Mouse (Mus musculus) adrenal gland (tissue): Measurements from ENCODE around the gene Dido1.
"Not testable (repeated sequence)": the region's sequence is repeated elsewhere in the genome, so short reads cannot be mapped to it uniquely, and the experiment has no call there.

Experiments
- intact Hi-C: fragments of 180-260 bp; cut with DNase I; formaldehyde crosslinking; loops from one replicate; pipeline ENCODE4 v1.15.1; 2025

Gene Dido1

DNA sequence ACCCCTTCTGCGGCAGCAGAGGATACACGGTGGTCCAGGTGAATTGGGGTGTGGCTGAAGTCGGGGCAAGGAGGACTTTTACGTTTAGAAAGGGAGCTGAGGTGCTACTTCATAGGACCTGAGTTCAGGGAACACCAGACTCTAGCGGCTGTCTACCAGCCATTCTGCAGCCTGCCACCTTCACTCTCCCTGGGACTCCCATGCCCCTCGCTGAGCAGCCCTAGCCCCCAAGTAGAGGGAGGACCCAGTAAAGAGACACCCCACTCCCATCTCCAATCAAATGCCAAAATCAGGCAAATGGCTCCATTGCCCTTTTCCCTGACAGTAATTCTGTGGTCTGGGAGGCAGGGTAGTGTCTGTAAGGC is 15.6 kb upstream of the Dido1 start:
- intact Hi-C loops: loop anchor here (5.0 kb wide), 1 partner anchor 43 kb away; no protein-coding TSS in a partner anchor

- intact Hi-C loops: loop anchor here (5.0 kb wide), 1 partner anchor 42 kb away; no protein-coding TSS in a partner anchor
Measured at GRCm38 (mm10) chr2:180724585-180725413, 15.0 kb upstream of the Dido1 start, which contains the start of gene Slc17a9. TSS of gene Slc17a9 (plus strand) at chr2:180725263.

DNA sequence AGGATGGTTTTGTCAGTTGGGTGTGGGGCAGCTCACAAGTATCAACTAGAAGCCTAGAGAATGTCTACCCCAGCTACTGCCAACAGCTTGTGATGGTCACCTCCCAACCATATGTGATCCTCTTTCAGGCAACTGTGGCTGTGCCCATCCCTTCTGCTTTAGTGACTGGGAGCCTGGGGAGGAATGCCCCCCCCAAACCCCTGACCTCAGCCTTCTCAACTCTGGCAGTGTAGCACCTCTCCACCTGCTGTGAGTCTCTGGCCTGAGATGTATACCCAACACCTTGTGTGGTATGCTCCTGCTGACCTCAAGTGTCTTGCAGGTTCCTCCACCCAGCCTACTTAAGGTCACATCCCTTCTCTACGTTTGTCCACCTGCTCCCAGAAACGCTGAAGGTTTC is 14.1 kb upstream of the Dido1 start:
- intact Hi-C loops: no loop called here

DNA sequence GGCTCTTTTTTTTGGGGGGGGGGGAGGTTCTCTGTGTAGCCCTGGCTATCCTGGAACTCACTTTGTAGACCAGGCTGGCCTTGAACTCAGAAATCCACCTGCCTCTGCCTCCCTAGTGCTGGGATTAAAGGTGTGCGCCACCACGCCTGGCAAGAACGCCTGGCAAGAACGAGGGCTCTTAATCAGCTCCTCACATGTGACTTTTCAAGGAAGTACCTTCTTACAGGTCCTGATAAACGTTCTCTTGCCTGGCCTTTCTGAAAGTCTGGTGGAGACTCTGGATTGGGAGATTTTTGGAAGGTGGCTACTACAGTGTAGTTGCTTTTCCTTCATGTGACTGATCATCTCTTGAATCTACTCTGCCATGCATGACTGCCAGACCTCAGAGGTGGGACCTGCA is 12.9 kb upstream of the Dido1 start:
- intact Hi-C loops: not testable (repeated sequence)

GRCm38 (mm10) chr2:180712037-180712689 is 2.4 kb upstream of the Dido1 start:
- intact Hi-C loops: loop anchor here (5.0 kb wide), 1 partner anchor 35 kb away; no protein-coding TSS in a partner anchor

DNA sequence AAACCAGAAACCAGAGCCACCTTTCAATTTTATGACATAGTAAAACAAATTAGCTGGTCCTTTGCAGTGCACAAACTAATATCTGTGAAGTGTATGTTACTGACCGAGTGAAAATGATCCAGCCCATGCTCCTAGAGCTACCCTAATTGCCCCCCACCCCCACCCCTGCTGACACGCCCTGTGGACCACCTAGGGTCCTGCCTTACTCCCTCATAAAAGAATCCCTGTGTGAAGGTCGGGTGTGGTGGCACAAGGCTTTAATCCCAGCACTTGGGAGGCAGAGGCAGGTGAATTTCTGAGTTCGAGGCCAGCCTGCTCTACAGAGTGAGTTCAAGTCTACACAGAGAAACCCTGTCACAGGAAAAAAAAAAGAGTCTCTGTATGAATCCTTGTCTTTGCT is 1.7 kb upstream of the Dido1 start:
- intact Hi-C loops: loop anchor here (5.0 kb wide), 1 partner anchor 34 kb away; no protein-coding TSS in a partner anchor

GRCm38 (mm10) chr2:180710276-180711155 is 717 bp upstream of the Dido1 start:
- intact Hi-C loops: loop anchor here (5.0 kb wide), 1 partner anchor 33 kb away; no protein-coding TSS in a partner anchor

DNA sequence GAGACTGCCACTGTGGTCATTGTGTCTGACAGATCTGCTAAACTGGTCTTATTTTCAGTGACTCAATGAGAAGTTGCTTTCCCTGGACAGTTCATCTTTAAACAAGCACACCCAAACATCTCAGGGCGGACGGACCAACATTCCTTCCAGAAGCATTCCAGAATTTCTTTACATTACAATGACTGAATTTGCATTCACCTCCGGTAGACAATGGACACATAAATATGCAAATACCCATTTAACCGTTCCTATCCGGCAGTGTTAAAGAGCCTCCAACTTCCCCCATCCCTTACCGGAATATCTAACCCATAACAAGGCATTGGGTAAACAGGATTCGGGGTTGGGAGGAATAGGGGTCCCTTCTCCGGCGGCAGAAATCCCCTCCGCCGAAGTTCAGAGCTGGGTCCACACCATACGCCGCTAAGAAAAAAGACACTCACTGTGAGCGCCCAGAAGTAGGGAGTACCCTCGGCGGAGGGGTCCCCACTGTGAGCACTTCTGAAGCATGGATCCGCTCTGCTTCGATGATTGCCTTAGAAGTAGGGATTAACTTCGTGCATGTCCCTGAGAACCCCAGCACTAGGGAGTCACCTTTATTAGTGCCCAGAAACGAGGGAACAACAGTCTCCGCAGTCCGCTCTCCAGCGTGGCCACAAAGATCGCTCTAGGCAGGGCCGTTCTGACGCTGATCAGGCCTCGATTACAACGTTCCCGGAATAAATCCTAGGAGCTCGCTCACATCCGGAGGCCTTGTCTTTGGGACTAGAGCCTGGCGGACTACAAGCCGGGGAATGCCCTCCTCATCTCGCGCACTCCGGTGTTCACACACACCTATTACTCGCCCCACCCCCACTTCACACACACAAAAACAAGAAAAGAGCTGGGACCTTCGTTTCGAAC is 526 bp downstream of the Dido1 start:
- intact Hi-C loops: no loop called here

GRCm38 (mm10) chr2:180705975-180706374 is 3.8 kb downstream of the Dido1 start:
- intact Hi-C loops: no loop called here

DNA sequence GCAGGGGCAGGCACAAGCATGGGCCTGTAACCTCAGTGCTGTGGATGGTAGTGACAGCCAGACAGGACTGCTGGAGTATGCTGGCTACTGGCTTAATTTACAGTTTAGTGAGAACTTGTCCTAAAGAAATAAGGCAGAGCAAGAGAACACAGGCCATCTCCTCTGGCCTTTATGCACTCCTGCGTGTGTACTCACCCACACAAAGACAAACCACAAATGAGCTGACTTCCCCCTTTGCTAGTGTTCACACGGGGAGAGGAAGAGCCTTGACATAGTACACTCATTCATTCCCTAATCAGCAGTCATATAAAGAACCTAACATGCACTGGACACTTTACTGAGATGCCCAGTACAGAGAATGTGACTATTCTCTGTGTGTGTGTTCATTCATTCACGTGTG is 4.7 kb downstream of the Dido1 start:
- intact Hi-C loops: no loop called here

DNA sequence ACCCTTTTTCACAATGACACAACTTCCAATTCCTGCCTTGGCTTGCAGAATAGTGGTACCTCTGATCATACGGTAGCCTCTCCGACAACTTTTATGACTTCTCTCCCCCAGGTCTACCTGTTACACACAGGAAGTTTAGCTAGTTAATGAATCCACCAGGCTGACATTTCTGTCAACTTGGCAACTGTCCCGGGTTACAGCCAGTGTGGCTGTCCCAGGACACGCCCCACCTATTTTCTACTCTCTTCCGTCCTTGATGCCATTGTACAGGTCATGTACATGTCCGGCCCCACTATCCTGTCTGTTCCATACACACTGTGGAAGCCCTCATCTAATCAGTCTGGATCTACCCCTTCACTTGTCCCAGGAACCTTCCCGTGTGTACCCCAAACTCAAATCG is 5.2 kb downstream of the Dido1 start:
- intact Hi-C loops: no loop called here

GRCm38 (mm10) chr2:180703645-180704359 is 6.0 kb downstream of the Dido1 start:
- intact Hi-C loops: no loop called here

GRCm38 (mm10) chr2:180703175-180703574 is 6.6 kb downstream of the Dido1 start:
- intact Hi-C loops: no loop called here

GRCm38 (mm10) chr2:180702701-180703149 is 7.1 kb downstream of the Dido1 start:
- intact Hi-C loops: no loop called here

DNA sequence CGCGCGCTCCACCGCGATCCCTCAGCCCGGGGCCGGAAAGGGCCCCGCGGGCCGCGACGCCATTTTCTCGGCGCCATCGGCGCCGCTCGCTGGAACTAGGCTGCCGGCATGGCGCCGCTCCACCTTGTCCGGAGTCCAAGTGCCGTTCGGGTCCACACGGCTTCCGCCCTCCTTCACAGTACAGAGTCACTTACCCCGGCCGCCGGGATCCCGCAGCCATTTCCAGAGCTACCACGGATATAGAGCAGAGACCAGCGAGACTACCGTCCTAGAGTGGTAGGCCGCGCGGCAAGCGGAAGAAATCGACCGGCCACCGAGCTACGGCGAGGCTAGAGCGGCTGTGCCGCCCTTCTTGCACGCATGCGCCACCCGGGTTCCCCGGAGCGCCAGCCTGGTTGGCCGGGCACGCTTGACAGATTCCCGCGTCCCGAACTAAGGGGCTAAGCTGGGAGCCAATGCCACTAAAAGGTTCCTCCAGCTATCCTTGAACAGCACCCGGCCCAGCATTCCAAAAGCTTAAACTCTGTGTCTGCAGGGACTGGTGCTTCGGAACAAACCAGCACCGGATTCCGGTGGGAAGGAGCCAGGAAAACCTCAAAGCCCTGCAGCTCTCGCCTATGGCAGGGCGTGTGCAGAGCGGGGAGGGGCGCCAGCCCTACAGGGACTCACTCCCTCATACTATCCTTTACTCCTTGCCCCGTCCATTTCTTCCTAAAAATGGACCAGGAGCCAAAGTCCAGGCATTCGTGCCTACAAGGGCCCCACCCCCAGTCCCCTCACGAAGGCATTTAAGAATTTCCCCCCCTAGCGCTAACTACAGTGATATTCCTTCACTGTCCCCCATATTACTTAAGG is 7.8 kb downstream of the Dido1 start:
- intact Hi-C loops: no loop called here

DNA sequence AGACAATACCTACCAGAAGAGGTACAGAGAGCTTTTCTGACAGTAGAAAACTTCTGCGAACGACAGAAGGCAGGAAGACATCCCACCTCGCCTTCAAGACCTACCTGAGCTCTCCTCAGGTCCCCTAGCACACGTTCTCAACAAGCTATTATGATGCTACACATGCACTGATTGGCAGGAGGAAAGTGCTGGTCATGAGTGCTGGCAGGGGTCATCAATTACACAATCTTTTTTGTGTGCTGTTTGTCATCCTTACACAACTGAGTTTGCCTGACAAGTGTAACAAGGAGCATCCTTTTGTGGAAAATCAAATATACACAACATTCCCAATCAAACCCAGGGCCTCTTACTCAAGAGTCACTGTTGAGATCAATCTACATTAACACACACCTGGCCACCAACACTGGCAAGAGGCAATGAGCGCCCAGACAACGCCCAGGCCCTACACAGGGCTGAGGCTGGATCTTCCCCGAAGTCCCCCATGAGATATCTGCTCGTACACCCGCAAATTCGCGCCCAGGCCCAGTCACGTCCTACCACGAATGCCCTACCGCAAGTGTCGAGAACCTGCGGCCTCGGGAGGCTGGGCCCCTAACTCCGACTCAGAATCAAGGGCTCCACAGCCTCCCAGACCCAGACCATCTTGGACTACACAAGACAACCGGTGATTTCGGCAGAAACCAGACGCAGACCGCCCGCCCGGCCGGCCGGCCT is 8.6 kb downstream of the Dido1 start:
- intact Hi-C loops: no loop called here

GRCm38 (mm10) chr2:180700457-180700856 is 9.3 kb downstream of the Dido1 start:
- intact Hi-C loops: no loop called here

DNA sequence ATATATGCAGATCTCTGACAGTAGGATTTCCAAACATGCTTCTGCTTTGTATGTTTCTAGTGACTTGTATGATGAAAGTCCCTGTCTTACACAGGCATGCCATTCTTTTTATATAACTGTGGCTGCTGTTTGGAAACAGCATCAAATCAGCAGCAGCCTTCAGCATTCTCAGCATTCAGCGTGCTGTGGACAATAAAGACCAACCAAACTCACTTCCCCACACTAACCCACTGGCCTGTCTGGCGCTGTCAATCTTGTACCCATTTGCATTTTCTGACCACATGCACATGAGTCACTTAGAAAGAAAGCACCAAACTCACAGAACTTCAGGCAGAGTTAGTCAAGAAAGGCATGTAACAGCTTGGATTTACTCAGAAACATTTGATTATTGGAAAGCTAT is 14.6 kb downstream of the Dido1 start:
- intact Hi-C loops: no loop called here
